Mouse (Mus musculus) ovary, postnatal 36 days (tissue): ENCODE measurements at regions not wholly inside any gene's neighbourhood (a gene's known extent, or its start where the extent isn't known, plus 50 kb on each side); places are given as distances from the start of the nearest gene placed in this dataset.

Experiments used
- DNase-seq: peaks from one replicate; pipeline ENCODE4 v3.0.0; 2022; ENCODE audit warnings: low spot score, mixed read lengths

DNA sequence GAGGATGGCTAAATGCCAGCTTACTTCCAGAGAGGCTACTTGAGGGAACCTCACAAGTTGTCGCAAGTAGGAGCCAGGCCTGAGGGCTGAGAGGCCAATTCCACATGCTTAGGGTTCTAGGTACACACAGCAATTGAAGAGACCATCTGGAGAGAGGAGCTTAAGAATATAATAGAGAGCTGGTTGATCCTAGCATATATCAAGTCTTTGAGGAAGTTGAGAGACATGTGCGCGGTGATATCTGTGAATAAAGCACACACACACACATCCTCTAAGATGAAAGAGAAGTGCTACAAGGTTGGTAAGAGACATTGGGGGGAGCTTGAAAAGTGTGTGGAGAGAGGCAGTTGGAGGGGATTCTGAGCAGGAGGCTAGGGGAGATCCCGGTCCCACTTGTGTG is 189.5 kb downstream of the Zfp462 start:
- no peak for DNase-seq

DNA sequence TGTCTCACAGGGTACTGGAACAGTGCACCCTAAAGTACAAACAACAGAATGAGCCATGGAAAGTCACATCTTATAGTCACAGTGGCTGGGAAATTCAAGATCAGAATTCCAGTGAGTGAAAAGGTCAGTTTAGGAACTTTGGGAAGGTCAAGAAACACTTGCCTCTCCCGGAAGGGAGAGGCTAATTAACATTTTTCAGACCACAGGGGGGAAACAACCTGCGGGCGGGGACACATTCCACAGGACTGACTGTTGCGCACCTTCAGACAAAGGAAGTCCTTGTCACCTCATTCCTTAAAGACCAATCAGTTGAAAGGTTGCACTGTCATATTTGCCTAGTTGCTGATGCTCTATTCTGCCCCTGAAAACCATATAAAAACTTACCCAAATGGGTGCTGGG is 189.9 kb downstream of the Zfp462 start:
- no peak for DNase-seq

DNA sequence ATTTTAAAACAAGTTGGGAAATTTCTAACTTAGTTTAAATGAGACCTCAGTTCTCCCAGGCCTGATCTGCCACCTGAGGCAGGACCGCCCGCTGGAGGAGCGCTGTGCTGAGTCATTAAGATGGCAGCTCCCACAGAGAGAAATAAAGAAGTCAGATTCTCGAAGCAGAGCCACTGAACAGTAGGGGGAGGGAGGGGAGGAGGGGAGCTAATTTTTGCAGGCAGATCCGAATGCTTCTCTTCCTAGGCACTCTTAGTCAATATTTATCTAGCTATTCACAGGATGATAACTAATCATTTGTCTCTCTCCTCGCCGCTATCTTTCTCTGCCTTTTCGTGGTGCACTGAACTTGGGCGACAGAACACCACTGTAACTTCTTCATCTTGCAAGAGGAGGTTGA is 191.4 kb downstream of the Zfp462 start:
- DNase-seq: no peak

DNA sequence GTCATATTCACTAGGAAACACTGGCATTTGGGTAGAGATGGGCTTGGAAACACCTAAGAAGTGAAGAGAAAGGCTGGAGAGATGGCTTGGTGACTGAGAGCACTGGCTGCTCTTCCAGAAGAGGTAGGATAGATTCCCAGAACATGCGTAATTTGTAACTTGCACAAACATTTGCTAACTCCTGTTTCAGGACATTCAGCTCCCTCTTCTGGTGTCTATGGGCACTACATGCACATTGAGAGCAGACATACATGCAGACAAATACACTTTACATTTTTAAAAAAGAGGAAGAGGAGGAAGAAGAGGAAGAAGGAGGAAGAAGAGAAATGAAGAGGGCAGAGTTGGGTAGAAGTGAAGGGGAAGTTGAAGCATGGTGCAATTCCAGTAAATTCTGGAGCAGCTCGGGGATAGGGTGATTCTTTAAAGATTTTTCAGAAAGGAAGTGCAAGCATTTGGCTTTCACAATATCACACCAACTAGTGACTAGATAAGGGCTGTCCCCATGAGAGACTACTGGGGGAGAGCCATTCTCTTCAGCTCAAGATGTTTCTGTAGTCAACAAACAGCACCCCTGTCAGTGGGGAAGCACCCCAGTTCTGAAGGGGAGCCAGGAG is 193.0 kb downstream of the Zfp462 start:
- no peak for DNase-seq

DNA sequence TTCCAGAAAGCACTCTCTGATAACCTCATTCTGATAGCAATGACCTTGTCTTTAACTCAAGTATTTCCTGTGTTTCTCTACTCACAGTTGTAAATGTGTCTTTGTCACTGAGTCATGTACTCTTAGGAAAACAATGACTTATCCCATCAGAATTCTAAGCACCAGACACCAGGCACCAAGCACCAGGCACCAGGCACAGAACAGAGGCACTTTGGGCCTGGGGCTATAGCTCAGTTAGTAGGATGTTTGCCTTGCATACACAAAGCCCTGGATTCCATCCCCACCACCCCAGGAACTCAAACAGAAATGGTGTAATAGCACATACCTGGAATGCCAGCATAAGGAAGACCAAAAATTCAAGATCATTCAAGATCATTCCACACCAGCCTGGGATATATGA is 196.5 kb downstream of the Zfp462 start:
- no peak for DNase-seq

DNA sequence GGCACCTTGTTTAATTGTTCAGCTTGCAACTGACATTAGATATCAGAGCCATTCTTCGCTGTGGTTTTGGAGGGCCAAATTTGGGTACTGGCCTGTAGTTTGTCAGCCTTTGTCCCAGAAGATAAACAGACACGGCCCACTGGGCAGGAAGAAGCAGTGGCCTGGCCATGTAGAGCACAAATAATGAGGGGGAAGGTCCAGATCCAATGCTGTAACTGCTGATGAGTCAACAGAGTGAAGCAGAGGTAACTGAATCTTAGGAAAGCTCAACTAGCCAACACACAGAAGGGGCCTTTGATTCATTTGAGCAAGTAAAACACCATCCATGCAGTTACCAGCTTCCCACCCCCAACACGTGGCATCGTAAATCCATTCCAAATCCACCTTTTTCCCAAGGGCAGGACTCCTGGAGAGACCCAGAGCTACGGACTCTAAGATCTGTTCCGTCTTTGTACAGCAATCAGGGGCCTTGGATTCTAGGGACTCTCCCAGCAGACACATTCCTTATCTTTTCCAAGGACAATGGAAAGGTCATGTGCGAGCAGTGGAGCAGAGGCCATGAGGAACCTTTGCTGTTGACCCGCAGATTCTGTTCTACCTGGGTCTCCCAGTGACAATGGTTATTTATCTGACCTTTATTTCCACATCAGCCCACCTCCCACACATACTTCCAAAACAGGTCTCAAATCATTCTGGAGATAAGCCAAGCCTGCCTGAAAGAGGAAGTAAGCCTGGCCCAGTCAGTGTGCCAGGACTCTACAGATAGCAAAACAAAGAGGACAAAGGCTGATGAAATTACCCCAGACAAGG is 197.3 kb downstream of the Zfp462 start:
- DNase-seq: peak; percentile 20

DNA sequence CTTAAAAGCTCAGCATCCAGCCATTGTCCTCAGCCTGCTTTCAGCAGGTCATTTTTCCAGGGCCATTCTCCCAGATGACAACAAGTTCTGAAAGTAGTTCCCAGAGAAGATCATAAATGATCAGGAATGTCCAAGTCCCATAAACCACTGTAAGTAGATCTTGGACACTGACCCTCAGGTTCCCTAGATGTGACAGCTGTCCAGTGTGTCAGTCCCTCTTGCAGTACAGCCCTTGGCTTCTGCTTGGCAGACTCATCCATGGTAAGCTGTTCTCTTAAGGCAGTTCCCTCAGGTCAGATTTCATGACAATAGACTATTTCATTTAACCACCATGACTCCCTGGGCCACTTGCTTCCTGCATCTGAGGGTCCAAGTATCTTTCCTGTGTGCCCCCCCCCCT is 198.6 kb downstream of the Zfp462 start:
- DNase-seq: no peak

DNA sequence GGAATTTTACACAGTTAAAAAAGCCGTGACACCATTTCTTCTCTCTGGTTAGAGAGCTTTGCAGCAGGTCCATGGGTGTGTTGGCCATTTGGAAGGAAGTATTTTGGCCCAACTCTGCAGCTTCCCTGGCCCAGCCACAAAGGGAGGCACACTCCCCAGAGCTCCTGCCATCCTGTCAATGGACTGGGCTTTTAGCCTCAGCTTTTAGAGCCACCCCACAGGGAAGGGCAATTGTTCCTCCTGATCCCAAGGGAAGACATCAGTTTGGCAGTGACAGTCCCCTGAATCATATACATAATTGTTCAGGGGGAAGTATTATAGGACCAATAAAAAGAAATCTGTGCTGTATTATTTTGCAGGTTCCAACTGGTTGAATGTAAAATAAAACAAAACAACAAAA is 200.1 kb downstream of the Zfp462 start:
- no peak for DNase-seq

DNA sequence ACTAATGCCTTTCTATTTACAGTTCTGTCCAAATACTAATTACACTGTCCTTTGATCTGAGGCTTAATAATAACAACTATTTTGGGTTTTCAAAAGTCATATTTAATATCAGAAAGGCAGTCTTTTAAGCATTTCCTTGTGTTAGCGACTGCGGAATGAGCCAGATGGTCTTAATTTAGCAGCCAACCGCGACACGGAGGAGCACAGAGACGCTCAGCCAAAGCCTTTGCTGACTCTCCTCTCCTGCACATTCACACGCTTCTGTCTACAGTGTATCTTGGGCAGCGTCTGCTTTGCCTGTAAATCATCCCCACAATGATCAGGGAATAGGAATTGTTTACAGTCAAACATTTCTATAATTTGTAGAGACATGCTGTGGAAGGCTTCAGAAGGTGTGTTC is 201.1 kb downstream of the Zfp462 start:
- DNase-seq: no peak

DNA sequence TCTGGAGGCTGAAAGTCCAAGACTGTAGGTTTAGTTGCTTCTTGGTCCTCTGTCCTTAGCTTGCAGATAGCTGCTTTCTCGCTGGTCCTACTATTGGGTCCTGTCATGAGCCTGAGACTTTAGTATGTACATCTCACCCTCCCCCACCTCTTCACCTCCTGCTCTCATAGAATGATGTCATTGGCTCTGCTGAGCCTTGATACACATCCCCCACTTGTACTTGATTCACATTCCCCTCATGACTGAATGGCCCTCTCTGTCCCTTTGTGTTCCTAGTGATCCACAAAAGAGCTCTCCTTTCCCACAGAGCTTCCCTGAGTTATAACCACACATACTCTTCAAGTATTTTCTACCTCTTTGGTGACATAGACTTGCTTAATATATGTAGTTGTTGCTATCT is 201.5 kb upstream of the Rad23b start:
- DNase-seq: no peak

DNA sequence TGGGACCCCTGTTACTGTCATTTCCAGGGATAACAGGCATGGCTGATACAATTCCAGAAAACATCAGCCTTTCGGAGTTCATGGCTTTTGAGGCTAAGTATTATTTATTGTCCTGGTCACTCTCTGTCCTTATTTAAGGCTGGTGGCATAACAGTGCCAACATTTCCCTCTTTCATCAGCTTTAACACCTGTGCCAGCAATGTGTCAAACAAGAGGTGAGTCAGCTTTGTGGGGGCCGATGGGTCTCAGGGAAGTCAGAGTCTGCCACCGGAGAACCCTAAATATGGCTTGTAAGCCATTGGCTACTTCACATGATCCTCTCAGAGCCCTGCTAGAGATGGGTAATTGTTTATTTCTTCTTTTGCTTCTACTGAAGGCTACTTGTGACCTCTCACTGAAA is 195.3 kb upstream of the Rad23b start:
- DNase-seq: no peak

DNA sequence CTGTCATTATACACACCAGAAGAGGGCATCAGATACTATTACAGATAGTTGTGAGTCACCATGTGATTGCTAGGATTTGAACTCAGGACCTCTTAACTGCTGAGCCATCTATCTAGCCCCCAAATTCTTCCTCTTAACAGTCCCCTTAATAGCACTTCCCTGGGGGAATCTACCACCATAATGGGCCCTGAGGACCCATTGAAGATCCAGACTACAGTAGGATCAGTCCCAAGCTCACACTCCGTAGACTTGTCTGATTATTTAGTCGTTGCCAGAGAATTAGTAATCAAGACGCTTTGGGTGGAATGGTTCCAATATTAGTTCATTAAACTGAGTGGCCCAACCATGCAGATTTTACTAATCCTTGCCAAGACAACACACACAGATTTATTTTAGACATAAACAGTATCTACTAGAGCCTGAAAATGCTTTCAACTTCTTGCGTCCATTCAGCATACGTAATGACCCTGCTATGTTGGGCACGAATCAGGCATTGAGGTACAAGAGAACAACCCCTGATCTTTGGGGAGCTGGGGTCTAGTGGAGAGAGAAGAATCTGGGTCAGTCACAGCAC is 191.6 kb upstream of the Rad23b start:
- DNase-seq: no peak

DNA sequence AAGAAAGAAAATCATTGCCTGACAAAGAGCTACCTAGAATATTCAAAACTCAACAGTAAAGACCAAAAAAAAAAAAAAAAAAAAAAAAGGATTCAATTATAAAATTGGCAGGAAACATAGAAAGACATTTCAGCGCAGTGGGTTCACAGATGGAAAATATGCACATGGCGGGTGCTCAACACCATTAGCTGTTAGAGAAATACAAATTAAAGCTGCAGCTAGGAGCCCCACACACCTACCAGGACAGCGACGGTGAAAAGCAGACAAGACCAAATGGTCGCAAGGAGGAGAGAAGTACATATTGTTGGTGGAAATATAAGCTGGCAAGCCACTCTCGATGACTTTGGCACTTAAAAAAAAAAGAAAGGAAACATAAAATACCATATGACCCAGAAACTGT is 183.6 kb upstream of the Rad23b start:
- no peak for DNase-seq

DNA sequence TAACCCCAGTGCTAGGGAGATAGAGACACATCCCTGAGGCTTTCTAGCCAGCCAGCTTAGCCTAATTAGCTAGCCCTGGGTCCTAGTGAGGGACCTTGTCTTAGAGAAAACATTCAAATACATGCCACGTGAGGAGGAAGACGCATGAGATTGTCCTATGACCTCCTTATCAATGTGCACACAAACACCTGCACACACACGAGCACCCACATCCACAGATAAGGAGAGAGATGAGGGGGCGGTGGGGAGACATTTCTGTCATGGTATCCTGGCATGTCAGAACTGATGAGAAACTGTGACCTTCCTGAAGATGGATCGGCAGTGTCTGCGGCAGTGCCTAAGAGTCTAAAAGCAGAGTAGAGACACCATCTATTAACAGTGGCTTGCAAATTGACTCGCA is 180.8 kb upstream of the Rad23b start:
- DNase-seq: no peak

DNA sequence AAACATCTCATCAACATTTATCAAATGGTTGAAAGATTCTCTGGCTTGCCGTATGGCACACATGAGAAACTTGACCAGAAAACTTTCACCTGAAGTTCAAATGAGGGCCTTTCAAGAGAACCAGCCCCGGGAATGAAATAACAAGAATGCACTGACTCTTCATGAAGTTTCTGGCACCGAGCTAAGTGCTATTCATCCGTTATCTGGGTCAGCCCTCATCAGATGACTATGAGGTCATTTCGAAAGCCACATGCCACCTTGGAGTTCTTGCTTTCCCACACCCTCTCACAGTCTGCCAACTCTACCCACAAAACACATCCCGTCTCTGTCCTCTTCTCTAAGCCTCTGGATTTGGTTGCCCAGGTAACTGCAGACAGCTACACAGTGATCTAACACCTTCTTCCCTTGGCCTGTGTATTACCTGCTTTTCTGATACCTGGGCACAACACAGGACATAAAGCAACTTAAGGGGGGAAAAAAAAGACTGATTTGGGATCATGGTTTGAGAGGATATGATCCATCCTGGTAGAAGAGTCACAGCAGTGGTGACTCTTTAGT is 177.4 kb upstream of the Rad23b start:
- DNase-seq: no peak

DNA sequence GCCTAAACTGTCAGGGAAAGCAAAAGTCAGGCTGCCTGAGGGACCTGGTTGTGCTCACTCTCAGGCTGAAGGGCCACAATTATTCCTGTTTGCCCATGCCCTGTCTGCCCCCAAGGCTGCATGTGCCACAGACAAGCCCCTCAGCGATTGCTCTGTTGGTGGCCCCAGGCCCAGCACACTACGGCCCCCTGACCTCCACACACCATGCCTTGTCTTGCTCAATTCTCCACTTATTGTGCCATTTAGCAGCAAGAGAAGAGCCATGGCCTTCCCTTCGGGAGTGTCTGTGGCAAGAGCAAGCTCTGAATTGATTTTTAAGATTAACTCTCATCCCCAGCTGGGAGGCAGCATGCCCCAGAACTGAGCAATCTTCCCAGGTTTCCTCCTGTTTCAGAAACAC is 173.8 kb upstream of the Rad23b start:
- DNase-seq: no peak

DNA sequence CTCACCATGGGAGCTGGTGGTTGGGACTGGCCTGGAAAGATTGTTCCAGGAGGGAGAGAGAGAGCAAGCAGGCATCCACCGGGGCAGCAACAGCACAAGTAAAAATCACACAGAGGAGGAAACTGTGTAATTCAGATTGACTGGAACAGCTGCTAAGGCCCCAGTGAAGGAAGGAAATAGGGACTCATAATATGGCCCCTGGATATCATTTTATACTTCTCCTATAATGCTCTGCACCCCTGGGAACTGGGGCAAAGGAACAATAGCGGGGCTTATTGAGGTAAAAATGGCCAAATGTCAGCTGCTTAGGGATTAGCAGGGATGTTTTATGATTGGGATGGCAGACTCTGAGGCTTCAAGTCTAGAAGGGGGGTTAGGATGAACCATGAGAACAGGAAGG is 170.4 kb upstream of the Rad23b start:
- DNase-seq: no peak

DNA sequence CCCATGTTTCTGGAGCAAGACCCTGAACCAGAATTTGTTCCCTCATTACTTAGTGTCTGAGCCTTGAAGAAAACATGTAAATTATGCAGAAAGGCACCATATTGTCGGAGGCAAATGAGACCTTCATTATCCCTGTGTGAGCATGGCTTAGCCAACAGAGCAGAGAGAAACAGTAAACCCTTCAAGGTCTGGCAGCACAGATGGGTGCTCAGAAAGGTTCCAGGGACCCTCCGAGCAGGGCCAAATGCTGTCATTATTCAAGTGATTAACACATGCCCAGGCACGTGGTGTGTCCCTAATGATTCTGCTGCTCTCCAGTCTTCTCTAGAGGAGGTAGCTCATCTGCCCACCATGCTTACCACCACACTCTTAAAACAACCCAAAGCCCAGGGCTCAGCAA is 166.3 kb upstream of the Rad23b start:
- no peak for DNase-seq

DNA sequence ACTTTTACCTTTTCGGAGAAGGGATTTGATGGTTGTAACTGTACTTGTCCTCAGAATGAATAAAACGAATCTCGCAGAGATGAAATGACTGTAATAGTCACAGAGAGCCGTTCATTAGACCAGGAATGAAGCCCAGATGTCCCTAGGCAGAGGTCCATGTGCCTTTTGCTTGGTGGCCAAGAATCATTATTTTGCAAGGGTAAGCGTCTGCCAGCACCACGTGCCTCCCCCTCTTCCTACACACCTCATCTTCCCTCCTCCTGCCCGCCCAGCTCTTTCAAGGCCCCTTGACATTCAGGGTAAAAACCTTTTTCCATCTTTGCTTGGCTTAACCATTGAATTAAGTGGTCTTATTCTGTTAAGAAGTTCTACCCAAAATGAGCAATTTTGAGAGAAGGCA is 161.1 kb upstream of the Rad23b start:
- no peak for DNase-seq

DNA sequence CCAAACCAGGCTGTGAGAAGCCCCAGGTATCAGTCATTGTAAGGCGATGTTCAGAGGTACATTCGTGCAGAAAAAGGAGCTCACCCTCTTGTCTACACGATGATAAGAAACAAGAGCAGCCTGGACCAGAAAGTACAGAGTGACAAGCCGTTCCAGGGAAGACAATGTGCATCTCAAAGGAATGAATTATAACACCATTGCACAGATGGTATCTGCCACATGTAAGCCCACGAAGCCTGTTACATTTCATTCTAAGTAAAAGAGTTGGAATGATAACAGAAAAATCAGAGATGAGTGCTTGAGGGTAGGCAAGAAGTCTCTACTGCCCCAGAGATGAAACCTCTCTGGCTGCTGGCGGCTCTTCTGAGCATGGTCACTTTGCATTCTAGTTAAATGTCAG is 159.3 kb upstream of the Rad23b start:
- no peak for DNase-seq

DNA sequence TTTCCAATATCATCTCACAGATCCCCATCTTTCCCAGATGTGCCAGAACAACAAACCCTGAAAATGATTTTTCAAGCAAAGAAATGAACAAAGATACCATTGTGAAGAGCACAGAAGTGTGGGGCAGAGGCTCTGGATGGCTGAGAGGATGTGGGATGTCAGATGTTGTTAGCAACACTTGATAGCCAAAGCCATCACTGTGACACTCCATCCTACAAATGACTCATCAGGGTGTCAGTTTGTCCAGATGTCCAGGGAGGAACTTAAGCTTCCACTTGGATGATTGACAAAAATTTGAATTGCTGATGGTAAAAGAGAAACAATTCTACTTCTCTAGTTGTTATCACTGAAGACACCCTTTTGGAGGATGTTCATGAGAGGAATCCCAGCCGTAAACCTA is 155.8 kb upstream of the Rad23b start:
- no peak for DNase-seq

DNA sequence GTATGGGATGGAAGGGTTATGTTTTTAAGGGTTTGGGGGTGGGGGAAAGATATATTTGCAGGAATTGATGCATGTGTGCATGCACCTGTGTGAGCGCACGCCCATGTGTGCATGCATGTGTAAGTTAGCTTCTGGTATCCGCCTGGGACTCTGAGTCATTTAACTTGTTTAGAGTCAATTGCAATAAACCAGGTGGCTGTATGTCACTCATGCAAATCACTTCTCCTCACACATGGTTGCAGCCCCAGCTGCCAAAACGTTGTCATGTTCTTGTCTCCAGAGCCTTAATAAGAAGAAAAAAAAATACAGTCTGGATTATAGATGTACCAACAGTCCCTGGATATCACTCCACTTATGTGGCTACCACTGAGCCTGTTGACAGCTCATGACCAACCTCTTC is 155.3 kb upstream of the Rad23b start:
- no peak for DNase-seq
